Mouse (Mus musculus) forebrain, embryonic 15.5 days (tissue): Measurements from ENCODE around the gene Odc1. TPM values are rescaled to one million over a fixed set of nuclear protein-coding genes. Genes with fewer than 3 reads are reported as not detected.

Source experiments
- ATAC-seq: fragments of 200-750 bp; cut with Nextera tagmentation; replicated peaks from 2 replicates; pipeline ENCODE4 v1.8.0; 2017; ENCODE audit warnings: mild to moderate bottlenecking, moderate TSS enrichment, moderate library complexity
- H3K27ac ChIP-seq: fragments of 300-500 bp; sonication (generic); replicated peaks from 2 replicates; pipeline ENCODE4 v1.5.1; 2015; ENCODE audit warnings: mild to moderate bottlenecking, inconsistent platforms
- H3K27me3 ChIP-seq: fragments of 300-500 bp; sonication (generic); 2 replicates; pipeline ENCODE4 v1.6.1; 2015; ENCODE audit warnings: inconsistent platforms
- H3K36me3 ChIP-seq: fragments of 300-500 bp; sonication (generic); 2 replicates; pipeline ENCODE4 v1.6.1; 2015; ENCODE audit warnings: mild to moderate bottlenecking, inconsistent platforms
- H3K4me1 ChIP-seq: fragments of 300-500 bp; sonication (generic); 2 replicates; pipeline ENCODE4 v1.6.1; 2015; ENCODE audit warnings: inconsistent platforms
- H3K4me2 ChIP-seq: fragments of 300-500 bp; sonication (generic); replicated peaks from 2 replicates; pipeline ENCODE4 v1.6.1; 2015; ENCODE audit warnings: mild to moderate bottlenecking, inconsistent platforms
- H3K4me3 ChIP-seq: fragments of 300-500 bp; sonication (generic); 2 replicates; pipeline ENCODE4 v1.5.1; 2015; ENCODE audit warnings: mild to moderate bottlenecking, inconsistent platforms
- H3K9ac ChIP-seq: fragments of 300-500 bp; sonication (generic); replicated peaks from 2 replicates; pipeline ENCODE4 v1.6.1; 2015; ENCODE audit warnings: mild to moderate bottlenecking, inconsistent platforms
- H3K9me3 ChIP-seq: fragments of 300-500 bp; sonication (generic); 2 replicates; pipeline ENCODE4 v1.6.1; 2016; ENCODE audit warnings: inconsistent platforms
- WGBS: fragments of 180-500 bp; shearing (Covaris S2); methylation state at CpG from one replicate; pipeline ENCODE4 v1.1.7; 2015; ENCODE audit warnings: mixed read lengths; 5-methylcytosine and 5-hydroxymethylcytosine counted together
- polyA plus RNA-seq: library from polyadenylated mRNA; unstranded; fragments of >200 nt; fragmentation: Nextera tagmentation; extraction: Ambion mirVana; gene quantifications from 2 replicates; pipeline ENCODE4 v1.2.1, GENCODE M21; 2015

Odc1 gene
- polyA plus RNA-seq, 1 experiment from 2014 or later: 237 TPM

DNA sequence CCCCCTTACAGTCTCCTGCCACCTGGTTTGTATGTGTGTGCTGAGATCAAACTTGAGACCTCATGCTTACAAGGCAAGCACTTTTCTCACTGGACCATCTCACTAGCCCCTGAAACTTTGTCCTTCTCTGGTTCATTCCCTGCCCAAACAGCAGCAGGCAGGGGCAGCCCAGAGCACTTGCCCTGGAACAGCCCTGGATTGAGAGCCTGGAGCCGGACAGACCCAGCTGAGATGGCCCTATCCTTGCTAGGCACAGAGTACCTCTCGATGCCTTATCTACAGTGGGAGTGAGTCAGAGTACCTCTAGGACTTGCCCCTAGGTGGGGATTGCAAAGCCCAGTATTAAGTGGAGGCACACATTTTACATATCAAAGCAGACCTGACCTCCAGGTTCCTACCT is 8.4 kb downstream of the Odc1 start:
- no peak for ATAC-seq
- Histone ChIP-seq H3K9me3 (no peaks in the 10 kb centered on the region), H3K36me3 (peaks cover 39% of the 10 kb centered on the region), H3K4me1 (peaks cover 36% of the 10 kb centered on the region), H3K27me3 (no peaks in the 10 kb centered on the region), H3K9ac (no peak overlapping the region), H3K4me2 (no peak overlapping the region), H3K27ac (no peak overlapping the region), H3K4me3 (no peak overlapping the region)
- WGBS: 85% methylated on average over 2 of the region's 2 CpGs

DNA sequence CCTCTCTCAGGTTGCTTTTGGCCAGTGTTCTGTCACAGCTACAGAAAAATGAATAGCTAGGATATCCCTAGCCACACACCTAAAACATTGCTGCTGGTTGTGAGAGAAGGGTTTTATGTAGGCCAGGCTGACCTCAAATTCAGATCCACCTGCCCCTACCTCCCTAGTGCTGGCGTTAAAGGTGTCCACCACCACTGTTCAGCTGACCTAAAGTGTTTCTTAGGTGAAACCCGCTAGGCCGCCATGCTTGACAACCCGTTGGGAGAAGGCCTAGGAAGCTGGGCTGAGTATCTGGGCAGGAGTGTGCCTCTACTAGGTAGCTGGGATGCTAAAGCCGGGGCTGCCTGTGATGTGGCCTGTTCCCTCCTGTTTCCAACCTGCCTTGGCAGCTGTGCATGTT is 9.0 kb downstream of the Odc1 start:
- Histone ChIP-seq H3K4me2 (no peak overlapping the region), H3K27ac (no peak overlapping the region), H3K4me3 (no peak overlapping the region), H3K9me3 (no peaks in the 10 kb centered on the region), H3K9ac (no peak overlapping the region), H3K36me3 (peaks cover 35% of the 10 kb centered on the region), H3K4me1 (peaks cover 37% of the 10 kb centered on the region), H3K27me3 (no peaks in the 10 kb centered on the region)
- no peak for ATAC-seq
- 84% methylated on average over 5 of the region's 5 CpGs for WGBS

DNA sequence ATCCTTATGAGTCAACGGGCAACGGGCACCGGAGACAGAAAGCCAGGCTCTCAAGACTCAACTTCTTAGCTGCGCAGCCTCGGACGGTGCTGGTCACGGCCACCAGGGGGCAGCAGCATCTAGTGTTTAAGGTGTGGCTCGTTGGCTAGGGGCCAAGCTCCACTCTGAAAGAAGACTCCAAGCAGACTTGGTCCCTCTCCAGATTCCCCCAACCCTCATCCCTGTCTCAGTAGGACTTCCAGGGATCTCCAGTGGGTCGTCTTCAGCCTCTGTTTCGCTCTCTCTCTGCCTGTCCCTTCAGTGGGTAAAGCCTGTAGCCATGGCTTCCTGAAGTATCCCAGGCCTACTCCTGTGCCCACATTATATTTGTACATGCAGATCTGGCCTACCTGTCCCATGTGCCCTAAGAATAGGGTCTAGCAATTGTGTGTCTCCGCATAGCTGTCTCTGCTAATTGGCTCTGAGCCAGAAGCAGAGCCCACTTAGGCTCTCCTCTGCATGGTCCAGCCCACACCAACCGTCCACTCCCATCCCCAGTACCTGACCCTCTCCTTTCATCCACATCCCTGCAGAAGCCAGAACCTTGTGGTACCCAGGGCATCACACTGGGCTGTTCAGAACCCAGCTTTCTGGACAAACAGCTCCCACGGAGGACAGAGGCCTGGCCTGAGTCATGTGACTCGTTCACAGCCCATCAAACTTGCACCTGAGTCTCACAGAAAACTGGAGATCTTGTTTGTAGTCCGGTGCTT is 9.8 kb downstream of the Odc1 start:
- 29% methylated on average over 15 of the region's 15 CpGs for WGBS
- no peaks in the 10 kb centered on the region for H3K9me3 ChIP-seq
- H3K4me2 ChIP-seq: no peak overlapping the region
- no peak overlapping the region for H3K27ac ChIP-seq
- H3K9ac ChIP-seq: no peak overlapping the region
- ATAC-seq: 0 out of 2 replicates have a peak, but pooled peaks have one; percentile 9
- peaks cover 31% of the 10 kb centered on the region for H3K4me1 ChIP-seq
- H3K4me3 ChIP-seq: no peak overlapping the region
- no peaks in the 10 kb centered on the region for H3K27me3 ChIP-seq
- H3K36me3 ChIP-seq: peaks cover 27% of the 10 kb centered on the region

DNA sequence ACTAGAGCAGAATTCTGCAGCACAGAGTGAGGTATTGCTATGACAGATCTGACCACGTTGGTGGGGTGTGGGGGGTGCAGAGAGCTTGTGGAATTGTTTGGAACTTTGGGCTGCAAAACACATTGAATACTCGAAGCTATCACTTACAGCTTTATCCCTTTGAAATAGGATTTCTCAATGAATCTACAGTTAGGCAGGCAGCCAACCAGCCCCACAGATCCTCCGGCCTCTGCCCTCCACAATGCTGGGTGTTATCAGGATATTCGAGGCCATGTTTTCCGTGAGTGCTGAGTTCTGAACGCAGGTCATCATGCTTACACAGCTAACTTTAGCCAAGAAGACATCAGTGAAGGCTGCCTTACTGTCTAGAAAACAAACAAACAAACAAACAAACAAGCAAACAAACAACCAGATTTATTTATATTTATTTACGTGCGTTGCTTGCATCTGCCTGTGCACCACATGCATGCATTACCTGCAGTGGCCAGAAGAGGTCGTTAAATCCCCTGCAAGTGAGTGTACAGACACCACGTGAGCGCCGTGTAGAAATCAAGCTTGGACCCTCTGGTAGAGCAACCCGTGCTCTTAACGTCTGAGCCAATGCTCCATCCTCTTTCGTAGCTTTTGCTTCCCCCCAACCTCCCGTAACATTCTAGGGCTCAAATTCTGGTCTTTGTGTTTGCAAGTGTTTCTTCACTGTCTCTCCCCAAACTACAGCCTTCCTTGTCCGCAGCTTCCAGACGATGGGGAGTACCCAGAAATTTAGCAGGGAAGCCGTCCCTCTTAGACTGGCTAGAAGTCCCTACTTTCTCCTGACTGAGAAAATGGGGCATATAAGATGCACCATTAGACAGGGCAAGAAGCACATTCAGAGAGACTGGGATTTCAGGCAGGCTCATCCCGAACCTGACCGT is 12.1 kb downstream of the Odc1 start:
- whole genome bisulfite sequencing: 13% methylated on average over 21 of the region's 21 CpGs
- Histone ChIP-seq H3K36me3 (peaks cover 8% of the 10 kb centered on the region), H3K4me2 (peak overlapping the region; percentile 30), H3K4me1 (peaks cover 28% of the 10 kb centered on the region), H3K9me3 (no peaks in the 10 kb centered on the region), H3K27ac (peak overlapping the region; percentile 89), H3K27me3 (no peaks in the 10 kb centered on the region), H3K9ac (0 out of 2 replicates have a peak overlapping the region, but pooled peaks have one; percentile 15), H3K4me3 (peak overlapping the region; percentile 6)
- ATAC-seq: peak; percentile 70

DNA sequence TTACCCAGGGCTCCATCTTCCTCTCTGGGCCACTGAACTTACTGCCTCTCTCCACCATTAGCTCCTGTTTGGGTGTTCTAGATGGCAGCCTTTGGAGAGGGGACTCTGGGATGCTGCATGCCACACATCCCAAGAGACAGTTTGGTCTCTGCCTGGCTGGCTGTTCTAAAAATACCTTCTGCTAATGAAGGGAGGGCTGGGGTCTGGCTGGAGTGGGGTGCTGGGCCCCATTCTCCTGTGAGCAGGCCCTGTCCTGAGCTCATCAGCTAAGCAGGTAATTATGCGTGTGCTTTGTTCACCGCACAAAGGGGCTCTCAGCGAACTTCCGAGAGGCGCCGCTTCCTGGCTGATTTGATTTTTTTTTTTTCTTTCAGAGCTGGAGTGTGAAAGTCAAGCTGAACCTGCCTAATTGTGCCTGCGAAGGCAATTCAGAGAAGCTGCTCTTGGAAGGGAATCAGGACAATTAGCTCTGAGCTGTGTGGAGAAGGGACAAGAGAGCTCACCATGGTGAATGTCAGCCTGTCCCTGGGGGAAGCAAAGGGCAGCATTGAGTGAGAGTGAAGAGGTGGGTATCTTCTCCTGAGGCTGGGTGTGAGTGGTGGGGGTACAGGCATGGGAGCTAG is 12.9 kb downstream of the Odc1 start:
- peak overlapping the region; percentile 30 for H3K4me2 ChIP-seq
- peak overlapping the region; percentile 6; the same call in 1 of the 2 replicates for H3K4me3 ChIP-seq
- peaks cover 28% of the 10 kb centered on the region for H3K4me1 ChIP-seq
- WGBS: 2% methylated on average over 7 of the region's 7 CpGs
- H3K36me3 ChIP-seq: peaks cover 1% of the 10 kb centered on the region; the same call in 1 of the 2 replicates
- 0 out of 2 replicates have a peak overlapping the region, but pooled peaks have one; percentile 15 for H3K9ac ChIP-seq
- peak overlapping the region; percentile 89 for H3K27ac ChIP-seq
- ATAC-seq: peak; percentile 59
- H3K27me3 ChIP-seq: no peaks in the 10 kb centered on the region
- no peaks in the 10 kb centered on the region for H3K9me3 ChIP-seq

DNA sequence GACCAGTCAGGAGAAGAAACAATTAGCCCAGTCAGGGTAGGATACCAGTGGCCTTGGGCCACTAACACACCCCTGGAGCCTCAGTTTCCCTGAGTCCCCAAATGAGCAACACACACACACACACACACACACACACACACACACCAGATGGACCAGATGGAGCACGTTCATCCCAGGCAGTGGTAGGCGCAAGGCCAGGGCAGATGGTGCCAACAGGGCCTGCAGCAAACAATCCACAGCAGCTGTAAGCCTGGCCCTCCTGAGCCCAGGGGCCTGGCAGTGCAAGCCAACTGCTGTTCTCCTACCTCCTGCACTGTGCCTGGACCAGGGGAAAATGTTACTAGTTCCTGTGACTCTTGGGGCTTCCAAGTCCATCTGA is 13.4 kb downstream of the Odc1 start:
- Histone ChIP-seq H3K27ac (peak overlapping the region; percentile 89), H3K36me3 (no peaks in the 10 kb centered on the region), H3K4me2 (no peak overlapping the region), H3K4me1 (peaks cover 28% of the 10 kb centered on the region), H3K9ac (no peak overlapping the region; the same call in 1 of the 2 replicates), H3K27me3 (no peaks in the 10 kb centered on the region), H3K9me3 (no peaks in the 10 kb centered on the region), H3K4me3 (no peak overlapping the region)
- WGBS: 9% methylated on average over 2 of the region's 2 CpGs
- ATAC-seq: peak; percentile 69

DNA sequence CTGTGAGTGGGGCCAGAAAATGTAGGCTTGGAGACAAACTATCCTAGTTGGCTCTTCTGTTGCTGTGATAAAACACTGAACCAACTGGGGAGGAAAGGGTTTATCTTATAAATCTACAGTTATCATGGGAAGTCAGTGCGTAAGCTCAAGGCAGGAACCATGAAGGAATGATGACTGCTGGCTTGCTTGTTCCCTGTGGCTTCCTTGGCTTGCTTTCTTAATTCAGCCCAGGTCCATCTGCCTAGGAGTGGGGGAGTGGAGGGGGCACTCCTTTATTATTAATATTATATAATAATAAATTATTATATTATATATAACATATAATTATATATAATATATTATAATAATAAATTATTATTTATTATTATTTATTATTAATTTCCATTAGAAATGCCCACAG is 17.8 kb downstream of the Odc1 start:
- Histone ChIP-seq H3K4me3 (no peak overlapping the region), H3K27ac (no peak overlapping the region)
- 78% methylated on average over 1 of the region's 1 CpGs for WGBS

DNA sequence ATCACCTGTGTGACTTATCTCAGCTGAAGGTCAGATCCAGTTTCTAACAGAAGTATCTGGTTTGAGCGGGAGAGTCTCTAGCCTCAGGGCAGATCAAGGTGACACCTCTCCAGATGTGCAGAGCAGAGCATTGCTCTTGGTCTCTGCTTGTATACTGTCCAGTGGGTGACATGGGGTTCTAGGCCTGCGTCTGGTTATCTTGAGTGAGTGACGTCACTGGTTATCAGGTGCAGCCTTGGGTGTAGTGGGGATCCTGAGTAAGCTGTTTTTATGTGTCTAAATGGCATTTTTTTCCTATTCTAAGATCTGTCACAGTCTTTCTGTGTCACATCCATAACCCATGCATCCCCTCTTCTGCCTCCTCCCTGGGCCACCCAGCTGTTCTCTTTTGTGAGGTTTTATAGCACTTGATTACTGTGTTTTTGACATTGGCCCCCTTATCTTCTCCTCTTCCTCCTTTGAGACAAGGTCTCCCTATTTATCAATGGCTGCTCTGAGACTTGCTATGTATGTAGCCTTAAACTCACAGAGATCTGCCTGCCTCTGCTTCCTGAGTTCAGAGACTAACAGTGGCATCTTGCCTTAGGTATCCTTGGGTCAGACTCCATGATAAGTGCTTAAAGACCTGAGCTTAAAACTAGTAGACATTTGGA is 20.9 kb downstream of the Odc1 start:
- Histone ChIP-seq H3K27me3 (no peaks in the 10 kb centered on the region), H3K4me3 (no peak overlapping the region), H3K27ac (no peak overlapping the region), H3K4me1 (no peaks in the 10 kb centered on the region), H3K9me3 (no peaks in the 10 kb centered on the region), H3K4me2 (no peak overlapping the region), H3K36me3 (no peaks in the 10 kb centered on the region), H3K9ac (no peak overlapping the region)
- WGBS: 85% methylated on average over 3 of the region's 3 CpGs
- no peak for ATAC-seq

More for the DNA sequence above, 17.8 kb downstream of the Odc1 start:
- Histone ChIP-seq H3K9me3 (no peaks in the 10 kb centered on the region), H3K9ac (no peak overlapping the region), H3K4me1 (peaks cover 11% of the 10 kb centered on the region), H3K27me3 (no peaks in the 10 kb centered on the region), H3K36me3 (no peaks in the 10 kb centered on the region), H3K4me2 (no peak overlapping the region)
- no peak for ATAC-seq

DNA sequence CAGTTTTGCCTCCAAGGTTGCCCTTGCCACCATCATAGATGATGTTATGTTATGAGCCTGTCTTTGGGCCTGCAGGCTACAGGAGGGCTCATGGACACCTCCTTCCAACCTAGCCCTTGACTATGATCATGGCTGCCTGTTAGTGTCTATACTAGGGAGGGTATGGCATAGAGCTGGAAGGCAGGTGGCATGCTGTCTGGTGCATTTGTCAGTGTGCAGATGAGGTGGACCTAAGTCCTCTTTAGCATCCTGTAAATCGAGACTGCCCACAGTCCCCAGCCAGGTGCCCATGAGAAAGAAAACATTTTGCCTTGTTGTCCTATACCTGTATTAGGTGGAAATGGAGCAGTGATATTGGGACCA is 21.4 kb downstream of the Odc1 start:
- no peaks in the 10 kb centered on the region for H3K9me3 ChIP-seq
- H3K4me2 ChIP-seq: no peak overlapping the region
- H3K9ac ChIP-seq: no peak overlapping the region
- no peaks in the 10 kb centered on the region for H3K36me3 ChIP-seq
- H3K27ac ChIP-seq: no peak overlapping the region
- no peaks in the 10 kb centered on the region for H3K27me3 ChIP-seq
- ATAC-seq: no peak
- no peaks in the 10 kb centered on the region for H3K4me1 ChIP-seq
- no peak overlapping the region for H3K4me3 ChIP-seq
- WGBS: 100% methylated on average over 1 of the region's 1 CpGs

DNA sequence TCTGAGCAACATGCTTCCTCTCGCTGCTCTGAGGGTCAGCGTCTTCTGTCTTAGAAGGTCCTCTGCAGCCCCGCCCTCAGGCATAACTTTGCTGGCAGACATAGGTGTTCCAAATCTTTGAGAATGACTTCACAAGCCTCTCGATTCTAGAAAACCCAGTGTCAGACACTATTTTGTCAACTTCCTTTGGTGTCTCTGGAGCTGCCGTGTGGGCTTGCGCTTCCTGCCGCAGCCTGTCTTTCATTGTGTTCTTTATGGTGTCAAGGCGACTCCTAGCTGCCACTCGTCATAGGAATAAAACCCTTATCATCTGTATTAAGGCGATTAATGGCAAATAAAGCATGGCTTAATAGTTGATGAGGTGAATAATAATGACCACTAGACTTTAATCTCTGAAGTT is 24.0 kb downstream of the Odc1 start:
- Histone ChIP-seq H3K4me2 (no peak overlapping the region), H3K9ac (no peak overlapping the region), H3K4me3 (no peak overlapping the region), H3K4me1 (no peaks in the 10 kb centered on the region), H3K9me3 (no peaks in the 10 kb centered on the region), H3K36me3 (no peaks in the 10 kb centered on the region), H3K27ac (no peak overlapping the region), H3K27me3 (no peaks in the 10 kb centered on the region)
- no peak for ATAC-seq
- WGBS: 89% methylated on average over 10 of the region's 10 CpGs

DNA sequence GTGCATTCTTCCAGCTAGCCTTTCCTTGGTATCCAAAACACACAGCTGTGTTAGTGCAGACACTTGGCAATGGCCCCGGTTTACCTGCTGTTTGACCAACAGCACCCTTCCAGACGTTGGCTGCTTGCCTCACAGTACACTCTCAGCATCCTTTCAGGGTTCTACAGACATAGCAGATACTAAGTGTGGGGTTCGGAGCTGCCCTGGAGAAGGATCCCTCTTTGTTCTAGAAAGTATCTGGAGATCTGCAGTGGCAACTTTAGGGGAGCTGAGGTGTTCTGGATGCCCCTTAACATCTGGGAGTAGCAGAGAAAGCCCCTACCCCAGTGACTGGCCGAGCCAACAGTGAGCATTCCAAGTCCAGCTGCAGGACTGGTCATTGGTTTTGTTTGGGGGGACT is 30.0 kb downstream of the Odc1 start:
- Histone ChIP-seq H3K9me3 (no peaks in the 10 kb centered on the region), H3K4me2 (no peak overlapping the region), H3K36me3 (no peaks in the 10 kb centered on the region), H3K4me3 (no peak overlapping the region), H3K27me3 (no peaks in the 10 kb centered on the region), H3K9ac (no peak overlapping the region), H3K27ac (no peak overlapping the region), H3K4me1 (peaks cover 9% of the 10 kb centered on the region)
- ATAC-seq: no peak
- 88% methylated on average over 4 of the region's 4 CpGs for whole genome bisulfite sequencing
